Mouse (Mus musculus) lung, postnatal 4 days (tissue): ENCODE data around the gene Retn.

Source experiments
- DNase-seq, 2 experiments: peaks; one replicate each; pipeline ENCODE4 v3.0.0; 2021

The Retn gene

DNA sequence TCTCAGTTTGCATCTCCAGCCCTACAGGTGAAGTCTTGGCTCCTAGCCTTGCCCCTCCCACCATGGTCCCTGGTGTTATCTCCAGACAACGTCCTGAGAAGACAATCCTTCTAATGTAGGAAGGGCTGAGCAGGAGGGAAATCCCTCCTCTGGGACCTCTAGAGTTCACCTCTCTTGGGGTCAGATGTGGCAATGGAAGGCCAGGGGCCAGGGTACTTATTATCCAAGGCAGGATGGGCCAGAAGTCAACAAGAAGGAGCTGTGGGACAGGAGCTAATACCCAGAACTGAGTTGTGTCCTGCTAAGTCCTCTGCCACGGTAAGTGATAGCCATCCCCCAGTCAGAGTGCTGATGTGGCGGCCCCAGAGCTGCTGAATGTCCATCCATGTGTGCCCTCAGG is at the start of gene Retn:
Gene Retn (plus strand): TSS at position 245 of the 400 bp plus-strand sequence.
- no peak for DNase-seq

DNA sequence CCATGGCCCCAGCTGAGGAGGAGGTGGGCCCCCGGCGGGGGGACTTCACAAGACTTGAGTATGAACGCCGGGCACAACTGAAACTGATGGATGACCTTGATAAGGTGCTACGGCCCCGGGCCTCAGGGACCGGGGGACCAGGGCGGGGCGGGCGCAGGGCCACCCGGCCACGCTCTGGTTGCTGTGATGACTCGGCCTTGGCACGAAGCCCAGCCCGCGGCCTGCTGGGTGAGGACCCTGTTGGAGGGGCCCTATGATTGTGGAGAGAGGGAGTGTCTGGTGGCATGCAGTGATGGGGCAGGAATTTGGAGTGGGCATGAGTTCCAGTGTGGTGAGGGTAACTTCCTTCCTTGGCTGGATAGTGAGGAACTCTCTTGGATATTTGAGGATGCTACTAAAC is 49.0 kb upstream of the Retn start:
- DNase-seq = peak; percentile 29 to 56

DNA sequence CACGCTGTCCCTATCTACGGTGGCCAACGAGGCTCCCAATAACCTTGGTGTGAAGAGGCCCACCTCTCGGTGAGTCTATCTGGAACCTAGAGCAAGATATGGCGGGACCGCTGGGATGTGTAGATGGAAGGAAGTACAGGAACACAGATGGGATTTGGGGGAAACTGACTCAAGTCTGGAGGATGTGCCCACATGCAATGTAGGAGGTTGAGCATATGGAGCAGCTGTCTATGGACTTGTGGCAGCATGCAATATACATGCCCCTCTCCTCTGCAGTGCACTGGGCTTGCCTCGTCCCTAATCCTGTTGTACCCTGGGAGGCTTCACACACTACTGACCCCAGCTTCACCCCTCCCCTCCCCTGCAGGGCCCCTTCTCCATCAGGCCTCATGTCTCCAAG is 47.7 kb upstream of the Retn start:
- no peak for DNase-seq

DNA sequence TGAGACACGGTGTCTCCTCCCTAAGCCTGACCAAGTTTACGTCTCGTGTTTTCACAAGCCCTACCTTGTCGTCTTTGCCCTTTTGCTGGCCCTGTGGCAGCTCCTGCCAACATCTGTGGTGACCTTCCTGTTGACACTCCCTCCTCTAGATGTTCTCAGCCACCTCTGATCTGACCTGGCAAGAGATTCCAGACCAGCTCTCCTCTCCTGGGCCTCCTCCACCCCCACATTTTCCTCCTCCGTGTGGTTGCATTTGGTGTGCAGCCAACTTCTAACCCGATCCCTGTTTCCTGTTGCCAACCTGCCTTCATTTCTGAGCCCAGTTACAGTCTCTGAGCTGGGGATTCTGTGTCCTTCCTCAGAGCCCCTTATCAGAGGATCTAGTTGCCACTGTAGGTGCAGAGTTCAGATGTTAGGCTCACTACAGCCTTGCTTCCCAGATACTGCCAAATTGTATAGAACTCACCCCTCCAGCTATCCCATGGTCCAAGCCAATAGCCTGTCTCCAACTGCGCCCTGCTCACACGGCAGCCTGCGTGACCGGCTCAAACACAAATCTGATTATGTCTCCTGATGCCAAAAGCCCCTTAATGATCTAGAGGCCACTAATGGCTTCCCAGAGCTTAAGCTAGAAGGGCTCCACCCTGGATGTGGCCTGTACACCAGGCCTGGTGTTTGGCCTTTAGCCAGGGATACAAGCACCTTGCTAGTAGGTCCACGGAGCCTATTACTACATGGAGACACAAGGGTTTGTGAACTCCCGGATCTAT is 46.3 kb upstream of the Retn start:
- DNase-seq = no peak

DNA sequence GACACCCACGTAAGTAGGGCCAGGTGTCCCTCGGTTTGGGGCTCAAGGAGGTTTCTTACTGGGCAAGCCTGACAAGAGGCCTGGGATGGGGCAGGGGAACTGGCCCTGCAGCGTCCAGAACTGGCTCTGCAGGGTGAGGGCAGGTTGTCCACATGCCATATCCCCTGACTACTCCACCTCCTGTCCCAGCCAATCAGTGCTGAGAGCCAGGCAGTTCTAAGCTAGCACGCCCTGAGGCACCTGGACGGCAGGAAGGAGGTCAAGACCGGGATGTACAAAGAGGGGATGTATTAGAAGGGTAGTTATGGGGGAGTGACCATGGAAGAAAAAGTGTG is 45.8 kb upstream of the Retn start:
- peak in 1 of 2 experiments; percentile 53 for DNase-seq

DNA sequence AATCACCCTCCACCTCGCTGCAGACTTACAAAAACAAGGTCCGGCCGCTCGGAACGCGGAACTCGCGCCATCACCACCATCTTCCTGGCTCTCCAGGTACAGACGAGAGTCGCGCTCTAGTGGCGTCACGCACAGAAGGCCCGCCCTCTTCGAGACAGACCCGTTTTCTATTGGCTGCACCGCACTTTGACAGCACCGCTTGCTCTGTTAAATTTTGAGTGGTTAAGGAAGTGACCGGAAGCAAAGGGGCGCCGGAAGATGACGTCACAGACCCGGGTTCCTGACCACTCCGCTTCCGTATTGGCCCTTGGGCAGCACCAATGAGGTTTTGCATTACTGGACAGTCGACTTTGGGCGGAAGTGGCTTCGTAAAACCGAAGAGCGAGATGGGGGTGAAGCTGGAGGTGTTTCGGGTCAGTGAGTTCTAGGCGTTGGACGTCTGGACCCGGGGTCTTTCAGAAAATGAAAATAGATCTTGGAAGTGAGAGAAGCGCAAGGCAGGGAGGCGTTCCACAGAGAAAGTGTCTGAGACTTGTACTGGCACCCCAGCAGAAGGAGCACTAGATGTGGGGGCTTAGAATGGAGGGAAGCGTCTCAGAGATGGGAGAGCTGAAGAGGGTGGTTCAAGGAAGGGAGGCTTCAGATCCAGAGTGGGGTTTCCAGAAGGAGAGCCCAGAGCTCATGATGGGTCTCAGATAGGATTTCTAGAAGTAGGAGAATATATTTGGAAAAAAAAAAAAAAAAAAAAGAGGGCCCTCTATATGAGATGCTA is 34.2 kb upstream of the Retn start, which contains the start of the genes Xab2 and Pet100:
Gene Xab2 (minus strand): TSS at position 118 of the 772 bp plus-strand sequence.
Gene Pet100 (plus strand): TSS at position 350 of the 772 bp plus-strand sequence.
- peak; percentile 99 for DNase-seq

DNA sequence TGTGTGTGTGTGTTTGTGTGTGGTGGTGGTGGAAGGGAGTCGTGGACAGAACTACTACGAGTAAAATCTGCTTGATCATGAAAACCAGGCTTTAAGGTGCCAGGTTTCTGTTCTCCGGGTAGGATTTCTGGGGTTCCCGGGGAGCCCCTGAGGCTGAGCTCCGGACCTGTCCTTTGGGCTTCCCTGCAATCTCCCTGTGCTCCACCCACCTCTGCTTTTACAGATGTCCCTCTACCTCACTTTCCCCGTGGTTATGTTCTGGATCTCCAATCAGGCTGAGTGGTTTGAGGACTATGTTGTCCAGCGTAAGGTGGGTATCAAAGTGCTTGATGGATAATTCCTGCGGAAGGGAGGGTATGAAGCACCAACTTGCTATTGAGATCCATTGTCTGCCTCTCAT is 33.5 kb upstream of the Retn start:
- DNase-seq = no peak

DNA sequence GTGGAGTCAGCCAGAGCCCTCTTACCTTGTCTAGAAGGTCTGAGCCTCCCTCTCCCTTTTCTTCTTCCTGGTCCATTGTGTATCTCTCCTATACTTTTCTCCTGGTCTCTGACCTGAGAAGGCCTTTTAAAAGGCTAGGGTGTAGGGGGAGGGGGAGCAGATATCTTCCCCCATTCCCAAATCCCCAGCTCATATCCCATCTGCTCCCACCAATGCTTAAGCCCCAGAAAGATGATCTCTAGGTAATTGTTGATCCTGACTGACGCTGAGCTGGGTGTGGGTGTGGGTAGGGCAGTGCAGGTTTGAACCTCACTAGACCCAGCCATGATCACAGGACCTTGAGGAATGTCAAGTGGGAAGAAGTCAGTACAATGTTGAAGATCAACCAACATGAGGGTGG is 30.1 kb upstream of the Retn start, which contains the start of gene Pcp2:
Gene Pcp2 (minus strand): TSS at position 101 of the 400 bp plus-strand sequence.
- no peak for DNase-seq

DNA sequence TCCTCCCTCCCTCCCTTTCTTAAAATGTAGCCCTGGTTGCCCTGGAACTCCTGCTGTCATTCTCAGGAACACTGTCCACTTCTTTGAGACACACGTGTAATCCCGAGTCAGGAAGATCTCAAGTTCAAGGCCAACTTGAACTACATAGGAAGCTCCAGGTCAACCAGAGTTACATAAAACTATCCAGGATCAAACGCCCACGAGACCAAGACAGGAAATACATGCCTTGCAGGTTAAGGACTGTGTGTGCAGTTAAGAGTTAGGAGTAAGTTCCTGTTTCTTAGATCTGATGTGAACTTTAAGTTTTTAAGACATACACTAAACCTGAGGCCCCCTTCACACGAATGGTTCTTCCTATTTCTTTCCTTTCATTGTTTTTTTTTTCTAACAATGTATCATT is 28.6 kb upstream of the Retn start:
- no peak for DNase-seq

DNA sequence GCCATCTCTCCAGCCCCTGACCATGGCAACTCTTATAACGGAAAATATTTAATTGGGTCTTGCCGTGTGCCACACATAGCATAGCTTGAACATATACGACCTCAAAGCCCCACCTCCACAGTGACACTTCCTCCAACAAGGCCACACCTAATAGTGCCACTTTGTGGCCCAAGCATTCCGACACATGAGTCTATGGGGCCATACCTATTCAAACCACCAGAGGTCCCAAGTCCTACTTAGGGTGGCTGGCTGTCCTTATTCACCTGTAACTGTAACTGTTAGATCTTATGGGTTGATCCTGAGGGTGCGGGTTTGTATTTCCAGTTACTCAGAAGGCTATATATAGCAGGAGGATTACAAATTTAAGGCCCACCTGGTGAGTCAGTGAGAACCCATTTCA is 27.6 kb upstream of the Retn start:
- peak; percentile 22 to 58 for DNase-seq

DNA sequence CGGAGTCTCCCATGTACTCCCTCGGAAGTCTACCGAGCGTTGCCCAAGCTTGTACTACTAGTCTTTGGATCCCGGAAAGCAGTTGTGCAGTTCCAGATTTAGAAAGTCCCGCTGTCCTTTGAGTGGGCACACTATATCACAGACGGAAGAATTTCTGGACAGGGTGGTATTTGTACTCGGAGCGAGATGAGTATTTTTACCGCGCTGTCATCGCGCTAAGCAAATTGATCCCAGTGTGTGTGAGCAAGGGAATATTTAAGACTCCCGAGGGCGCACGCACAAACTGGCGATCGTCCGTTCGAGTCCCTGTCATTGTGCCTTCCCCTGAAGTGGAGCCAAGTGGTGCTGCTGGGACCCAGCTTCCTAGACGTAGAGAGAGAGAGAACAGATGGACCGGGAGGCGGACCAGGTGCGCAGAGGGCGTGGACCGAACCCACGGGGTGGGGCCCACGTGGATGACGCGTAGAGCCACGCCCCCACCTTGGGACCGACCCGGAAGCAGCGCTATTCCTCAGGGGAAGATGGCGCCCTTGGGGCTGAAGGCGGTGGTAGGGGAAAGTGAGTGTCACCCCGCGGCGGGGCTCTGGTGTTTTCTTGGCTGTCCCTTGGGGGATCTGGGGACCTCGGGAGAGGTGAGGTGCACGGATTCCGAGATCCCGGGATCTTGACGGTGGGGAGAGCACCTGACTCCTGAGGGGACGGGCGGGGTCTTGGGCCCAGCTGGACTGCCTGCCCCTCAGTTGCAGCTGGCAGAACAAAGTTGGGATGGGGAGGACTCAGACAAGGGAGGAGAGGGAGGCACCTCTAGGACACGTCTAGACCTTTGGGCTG is 24.7 kb upstream of the Retn start, which contains the start of gene Stxbp2:
Gene Stxbp2 (plus strand): TSS at position 309 of the 831 bp plus-strand sequence.
- peak; percentile 87 for DNase-seq

DNA sequence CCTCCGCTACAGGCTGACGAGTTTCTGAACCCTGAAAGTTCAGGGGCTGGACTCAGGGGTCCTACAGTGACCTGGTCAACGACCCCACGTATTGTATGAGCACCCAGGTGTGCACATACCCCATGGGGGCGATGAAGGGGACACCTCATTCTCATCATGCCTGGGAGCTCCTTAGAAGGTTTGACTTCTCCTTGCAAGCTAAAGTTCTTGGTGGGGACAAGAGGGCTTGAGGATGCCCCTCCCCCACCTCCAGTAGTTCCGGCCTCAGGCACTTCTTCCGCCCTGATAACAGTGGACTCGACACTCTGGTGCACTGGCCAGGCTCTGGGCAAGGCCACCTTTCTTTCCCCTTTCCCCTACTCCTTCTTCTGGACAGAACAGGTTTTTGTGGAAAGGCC is 24.1 kb upstream of the Retn start:
- DNase-seq = peak; percentile 53 to 62

DNA sequence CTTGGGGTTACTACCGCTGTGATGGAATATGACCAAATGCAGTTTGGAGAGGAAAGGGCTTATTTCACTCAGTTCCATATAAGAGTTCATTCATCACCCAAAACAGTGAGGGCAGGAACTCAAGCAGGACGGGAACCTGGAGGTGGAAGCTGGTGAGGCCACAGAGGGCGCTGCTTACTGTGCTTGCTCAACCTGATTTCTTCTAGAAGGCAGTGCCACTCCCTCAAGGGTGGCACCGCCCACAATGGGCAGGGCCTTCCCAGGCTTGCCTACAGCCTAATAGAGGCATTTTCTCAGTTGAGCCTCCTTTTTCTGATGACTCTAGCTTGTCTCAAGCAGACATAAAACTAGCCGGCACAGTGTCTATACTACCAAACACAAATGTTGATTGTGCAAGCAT is 9.8 kb upstream of the Retn start:
- peak; percentile 80 to 82 for DNase-seq

DNA sequence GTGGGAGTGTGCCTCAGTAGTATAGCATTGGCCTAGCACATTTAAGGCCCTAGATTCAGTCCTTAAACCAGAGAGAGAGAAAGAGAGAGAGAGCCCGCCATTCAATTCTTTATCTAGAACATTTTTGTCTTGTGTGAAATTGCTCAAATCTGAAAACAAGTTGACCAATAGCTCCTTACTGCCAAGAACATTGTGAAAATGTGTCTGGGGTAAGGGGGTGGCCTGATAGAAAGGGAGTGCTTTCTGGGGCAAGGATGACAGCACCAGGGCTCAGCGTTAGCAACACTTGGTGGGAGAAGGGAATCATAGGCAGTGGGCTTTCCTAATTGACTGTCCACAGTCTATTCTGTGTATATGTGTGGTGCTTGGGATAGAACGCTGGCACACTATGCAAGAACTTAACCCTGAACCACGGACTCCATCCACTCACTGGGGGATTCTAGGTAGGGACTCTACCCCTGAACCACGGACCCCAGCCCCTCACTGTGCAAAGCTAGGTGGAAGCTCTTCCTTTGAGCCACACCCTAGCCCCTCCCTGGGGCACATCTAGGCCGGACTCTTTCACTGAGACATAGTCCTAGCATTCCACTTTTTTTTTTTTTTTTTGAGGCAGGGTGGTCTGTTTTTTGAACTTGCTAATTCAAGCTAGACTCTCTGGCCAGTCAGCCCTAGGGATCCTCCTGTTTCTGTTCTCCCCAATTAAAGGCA is 8.6 kb upstream of the Retn start:
- DNase-seq = no peak

DNA sequence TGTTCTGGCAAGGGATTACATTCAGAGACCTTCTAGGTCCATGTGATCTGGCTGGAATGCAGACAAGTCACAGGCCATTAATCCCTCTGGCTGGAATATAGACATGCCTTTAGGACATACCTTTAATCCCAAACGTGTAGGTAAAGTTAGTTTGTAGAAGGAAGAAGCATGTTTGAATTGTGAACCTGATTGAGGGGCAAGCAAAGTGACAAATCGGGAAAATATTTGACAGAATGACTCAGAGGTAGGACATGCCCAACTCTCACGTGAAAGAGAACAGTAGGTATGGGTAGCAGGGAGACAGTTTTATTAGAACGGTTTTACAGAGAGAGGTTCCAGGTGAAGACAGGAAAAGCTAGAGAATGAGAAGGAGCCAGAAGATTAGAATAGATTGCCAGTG is 8.0 kb upstream of the Retn start:
- DNase-seq = no peak

DNA sequence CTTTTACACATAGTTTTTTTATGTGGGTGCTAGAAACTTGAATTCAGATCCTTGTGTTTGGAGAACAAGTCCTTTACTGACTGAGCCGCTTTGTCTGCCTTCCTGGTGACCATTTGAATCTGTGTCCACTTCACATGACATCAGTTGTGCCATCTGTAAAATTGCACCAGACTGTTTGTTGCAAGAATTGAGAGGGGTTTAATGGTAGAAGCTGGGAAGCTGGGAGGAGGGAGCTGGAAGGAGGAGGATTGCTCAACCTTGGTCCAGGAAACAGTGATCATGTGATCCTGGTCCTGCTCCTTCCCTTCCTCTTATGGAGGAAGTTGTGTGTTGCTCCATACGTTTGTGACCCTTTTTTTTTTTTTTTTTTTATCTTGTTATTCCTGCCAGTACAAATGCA is 7.3 kb upstream of the Retn start:
- peak in 1 of 2 experiments; percentile 55 for DNase-seq

DNA sequence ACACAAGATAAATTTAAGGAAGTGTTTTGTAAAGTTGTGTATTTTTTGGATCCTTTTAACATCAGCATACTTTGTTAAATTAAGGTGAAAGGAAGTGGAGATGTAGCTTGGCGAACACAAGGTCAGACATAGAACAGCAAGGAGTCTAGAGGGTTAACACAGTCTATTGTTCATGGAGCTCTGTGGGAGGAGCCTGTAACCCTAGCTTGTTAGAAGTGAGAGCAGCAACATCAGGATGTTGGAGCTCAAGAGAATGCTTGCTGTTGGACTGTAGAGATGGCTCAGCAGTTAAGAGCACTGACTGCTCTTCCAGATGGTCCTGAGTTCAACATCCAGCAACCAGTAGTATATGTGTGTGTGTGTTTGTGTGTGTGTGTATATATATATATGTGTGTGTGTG is 6.6 kb upstream of the Retn start:
- DNase-seq = no peak

DNA sequence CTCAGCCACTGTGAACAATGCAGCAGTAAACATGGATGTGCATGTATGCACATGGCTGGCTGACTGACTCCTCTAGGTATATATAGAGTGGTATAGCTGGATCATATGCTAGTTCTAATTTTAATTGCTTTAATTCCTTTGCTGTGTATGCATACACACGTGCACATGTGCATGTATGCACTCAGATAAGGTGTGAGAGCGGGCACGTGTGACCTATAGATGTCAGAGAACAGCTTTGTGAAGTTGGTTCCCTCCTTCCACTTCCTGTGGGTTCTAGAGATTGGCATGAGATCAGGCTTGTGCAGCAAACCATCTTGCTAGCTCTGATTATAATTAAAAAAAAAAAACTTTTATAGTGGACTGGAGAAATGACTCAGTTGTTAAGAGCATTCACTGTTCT is 2.7 kb upstream of the Retn start:
- DNase-seq = no peak

DNA sequence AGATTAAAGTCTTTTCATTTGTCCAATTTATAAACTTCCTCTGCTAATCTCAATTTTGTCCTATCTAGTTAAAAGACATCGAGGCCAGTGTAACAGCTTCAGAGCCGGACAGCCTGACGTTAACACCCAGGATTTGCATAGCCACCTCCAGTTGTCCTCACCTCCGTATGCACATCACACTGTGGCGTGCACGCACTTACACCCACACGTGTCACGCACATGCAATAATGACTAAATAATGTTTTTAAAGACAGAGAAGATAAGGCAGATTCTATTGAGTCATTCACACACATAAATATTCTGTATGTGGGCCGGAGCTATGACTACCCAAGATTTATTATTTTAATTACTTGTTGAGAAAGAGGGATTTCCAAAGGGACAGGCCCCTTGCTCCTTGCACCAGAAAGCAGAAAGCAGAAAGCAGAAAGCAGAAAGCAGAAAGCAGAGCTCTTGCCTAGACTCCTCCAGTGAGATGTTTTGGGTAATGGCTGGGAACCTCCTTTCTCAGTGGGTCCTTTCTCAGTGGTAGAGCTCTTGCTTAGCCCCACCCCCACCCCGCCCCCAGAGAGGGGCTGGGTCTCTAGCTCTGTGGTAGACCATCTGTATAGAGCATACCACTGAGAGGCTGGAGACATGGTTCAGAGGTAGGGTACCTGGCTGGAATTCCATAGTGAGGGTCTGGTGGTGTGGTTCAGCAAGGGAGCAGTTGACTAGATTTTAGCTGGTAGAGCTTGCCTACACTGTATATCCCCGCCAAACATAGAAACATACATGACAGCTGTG is 653 bp upstream of the Retn start:
- no peak for DNase-seq

DNA sequence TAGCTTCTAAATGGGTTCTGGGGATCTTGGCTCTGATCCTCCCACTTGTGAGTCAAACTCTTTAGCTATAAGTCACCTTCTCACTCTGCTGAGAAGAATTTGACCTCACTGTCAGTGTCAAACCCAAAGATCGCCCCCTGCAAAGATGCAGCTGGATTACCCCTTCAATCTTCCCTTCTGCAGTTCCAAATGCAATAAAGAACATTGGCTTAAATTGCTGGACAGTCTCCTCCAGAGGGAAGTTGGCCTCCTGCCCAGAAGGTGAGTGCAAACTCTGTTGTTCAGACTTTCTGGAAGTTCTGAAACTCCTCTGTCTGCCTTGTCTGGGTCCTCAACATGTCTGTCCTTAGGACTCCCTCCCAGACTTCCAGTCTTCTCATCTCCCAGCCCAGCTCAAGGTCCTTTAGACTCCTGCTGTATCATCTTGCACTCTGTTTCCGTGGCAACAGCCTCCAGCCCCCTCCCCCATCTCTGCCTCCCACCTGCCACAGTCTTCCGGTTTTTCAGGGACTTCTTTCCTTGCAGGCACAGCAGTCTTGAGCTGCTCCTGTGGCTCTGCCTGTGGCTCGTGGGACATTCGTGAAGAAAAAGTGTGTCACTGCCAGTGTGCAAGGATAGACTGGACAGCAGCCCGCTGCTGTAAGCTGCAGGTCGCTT is 1.3 kb downstream of the Retn start:
- no peak for DNase-seq

DNA sequence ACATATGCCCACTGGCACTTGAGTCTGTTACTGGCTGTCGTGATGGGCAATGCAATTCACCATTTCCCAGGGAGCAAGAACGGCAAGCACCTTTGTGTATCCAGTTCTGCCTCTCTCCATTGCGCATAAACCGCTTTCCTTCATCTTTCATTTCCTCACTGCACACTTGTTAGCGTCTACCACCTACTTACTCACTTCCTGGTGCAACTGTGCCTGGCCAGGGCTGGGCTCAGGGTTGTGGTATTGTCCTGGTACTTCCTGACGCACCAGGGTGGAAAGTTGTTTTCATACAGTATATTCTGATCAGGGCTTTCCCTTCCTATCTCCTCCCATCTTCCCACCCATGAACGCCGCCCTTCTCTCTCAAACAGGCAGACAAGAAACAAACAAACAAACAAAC is 5.3 kb downstream of the Retn start:
- peak; percentile 32 to 45 for DNase-seq
